Mouse (Mus musculus) G1E (cell line): ENCODE results near the gene Ccser2.

ENCODE experiments used
- CTCF ChIP-seq: IDR thresholded peaks from 2 replicates; pipeline ENCODE4 v1.5.1; 2012; ENCODE audit warnings: low read depth, low read length, inconsistent platforms, mixed read lengths
- GATA1 ChIP-seq: IDR thresholded peaks from 2 replicates; pipeline ENCODE4 v1.6.1; 2012; ENCODE audit warnings: borderline replicate concordance, low read length, inconsistent platforms, mixed read lengths

- TF ChIP-seq CTCF (no peak), GATA1 (no peak)
Measured at GRCm38 (mm10) chr14:36932038-36932437, 36.5 kb downstream of the Ccser2 start.
